Mouse (Mus musculus) ES-Bruce4 (cell line): ENCODE measurements around the gene Kif26b.

Source experiments
- CTCF ChIP-seq: IDR thresholded peaks from one replicate; pipeline ENCODE4 v1.8.1; 2011; ENCODE audit warnings: low read depth, low read length
- EP300 ChIP-seq: IDR thresholded peaks from 2 replicates; pipeline ENCODE4 v1.6.1; 2011; ENCODE audit warnings: low read depth, low read length; ENCODE audit not compliant: insufficient read depth
- POLR2A ChIP-seq: IDR thresholded peaks from one replicate; pipeline ENCODE4 v1.8.1; 2011; ENCODE audit warnings: low read length; ENCODE audit not compliant: insufficient read depth

- no peak for TF ChIP-seq EP300
- no peak for TF ChIP-seq POLR2A
- TF ChIP-seq CTCF = no peak
Observed at GRCm38 (mm10) chr1:178663539-178663938, 134.6 kb downstream of the Kif26b start.
